ENCODE assay signal across 7 mouse cellular contexts in genomic region chr10:68277671-68278151, GRCm38 (mm10). TPM values are rescaled to one million over a fixed set of nuclear protein-coding genes. Genes with fewer than 3 reads are reported as not detected.
DNase-seq lines count a peak whose midpoint lies in the region; ATAC-seq lines count a peak whose summit lies in the region.

No protein-coding gene starts in this region.

- H3K36me3 ChIP-seq in embryonic facial prominence, embryonic 15.5 days: peaks cover 16% of the 10 kb centered on the region; the same call in 1 of the 2 replicates

- peak; percentile 53 to 59 for DNase-seq in CD8-positive naive resting alpha-beta T cell, adult 2 months (ENCODE audit: low read depth in 2 of 2, low spot score in 2 of 2)
- peak; percentile 55 for DNase-seq in ZHBTc4 (ENCODE audit: low read depth, low spot score)
- peak; percentile 73 to 76 for DNase-seq in heart, postnatal 10 days
- peak; percentile 61 to 63 for DNase-seq in kidney, postnatal 36 days
- DNase-seq in lung, postnatal 25 days (ENCODE audit: low spot score): peak; percentile 62
- DNase-seq in retina, embryonic 14.5 days (ENCODE audit: low spot score): peak; percentile 57

- no peaks in the 10 kb centered on the region for H3K27me3 ChIP-seq in embryonic facial prominence, embryonic 15.5 days

- under 1% methylated on average over 15 of the region's 15 CpGs for WGBS in embryonic facial prominence, embryonic 15.5 days

- H3K27ac ChIP-seq in embryonic facial prominence, embryonic 15.5 days (replicated peaks): peak overlapping the region; percentile 96

- no peaks in the 10 kb centered on the region for H3K9me3 ChIP-seq in embryonic facial prominence, embryonic 15.5 days (replicated peaks)

- intact Hi-C loops in heart, postnatal 10 days (cut with DNase I): loop anchor here (1.0 to 5.0 kb wide), 4 partner anchors 40 to 175 kb away; no protein-coding TSS in a partner anchor

- peak overlapping the region; percentile 87 for H3K4me2 ChIP-seq in embryonic facial prominence, embryonic 15.5 days (replicated peaks)

- peak overlapping the region; percentile 67 for H3K4me3 ChIP-seq in embryonic facial prominence, embryonic 15.5 days (replicated peaks)

- no peak for ATAC-seq in embryonic facial prominence, embryonic 15.5 days (ENCODE audit: insufficient number of reproducible peaks, low FRiP score, low TSS enrichment, low read depth)

- H3K4me1 ChIP-seq in embryonic facial prominence, embryonic 15.5 days: peaks cover 37% of the 10 kb centered on the region

- peak overlapping the region; percentile 65 for H3K9ac ChIP-seq in embryonic facial prominence, embryonic 15.5 days

RNA-seq across cellular contexts. Expression of gene Arid5b, which starts 0.8 kb away (rescaled TPM):
- polyA plus RNA-seq in embryonic facial prominence, embryonic 15.5 days (2015; fragmentation: Nextera tagmentation; extraction: Ambion mirVana): 46.7 and 50.2 TPM in 2 replicates
- total RNA-seq in heart, postnatal 10 days (2021): 10 to 100 TPM; 26.5 to 29.4 TPM
